Mouse (Mus musculus): ENCODE data around the gene Prrt1. TPM values are rescaled to one million over a fixed set of nuclear protein-coding genes. Genes with fewer than 3 reads are reported as not detected.

Gene Prrt1
- polyA plus RNA-seq, 1 experiment from 2014 or later, result not detected

DNA sequence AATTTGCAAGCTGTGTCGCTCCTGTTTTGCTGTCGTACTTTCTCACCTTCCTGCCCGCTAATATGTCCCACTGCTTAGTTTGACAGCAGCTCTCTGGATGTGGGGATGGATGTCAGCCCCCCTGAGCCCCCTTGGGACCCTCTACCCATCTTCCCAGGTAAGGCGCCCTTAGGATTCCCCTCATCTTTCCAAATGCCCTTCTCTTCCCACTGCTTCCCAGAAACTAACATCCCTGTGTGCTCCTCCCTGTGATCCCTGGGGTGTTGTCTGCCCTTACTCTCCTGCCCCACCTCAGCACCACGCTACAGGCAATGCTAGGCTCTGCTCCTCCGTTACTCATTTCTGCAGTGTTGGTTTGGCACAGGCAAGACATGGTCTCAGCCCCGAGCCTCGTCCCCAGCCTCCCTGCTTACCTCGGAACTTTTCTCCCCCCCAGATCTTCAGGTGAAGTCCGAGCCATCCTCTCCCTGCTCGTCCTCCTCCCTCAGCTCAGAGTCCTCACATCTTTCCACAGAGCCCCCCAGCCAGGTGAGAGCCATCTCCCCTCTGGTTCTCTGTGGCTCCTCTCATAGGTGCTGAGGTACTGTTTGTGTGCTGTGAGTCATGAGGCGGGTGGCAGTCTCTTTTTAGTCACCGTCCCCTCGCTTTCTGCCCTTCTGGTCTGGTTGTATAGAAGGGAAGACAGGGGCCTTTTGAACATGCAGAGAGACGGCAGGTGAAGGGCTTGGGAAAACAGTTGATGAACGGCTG lies 19.0 kb downstream of the Prrt1 start:
- peak overlapping the region; percentile 79 for H3K4me2 ChIP-seq
- no peaks in the 10 kb centered on the region for H3K27me3 ChIP-seq (replicated peaks; ENCODE audit: control insufficient read depth, insufficient read depth, low read length)
- H3K27ac ChIP-seq (ENCODE audit: low read depth, low read length), result no peak overlapping the region
- peak overlapping the region; percentile 74; the same call in 1 of the 2 replicates for H3K9ac ChIP-seq (ENCODE audit: low read depth, low read length)
- peaks cover 28% of the 10 kb centered on the region for H3K36me3 ChIP-seq (ENCODE audit: control insufficient read depth, insufficient read depth, low read length)
- peak overlapping the region; percentile 71 for H3K4me3 ChIP-seq (ENCODE audit: low read depth, low read length)
- DNase-seq (ENCODE audit: low spot score) (no peak), ATAC-seq (replicated peaks; ENCODE audit: low FRiP score) (no peak)
- no peaks in the 10 kb centered on the region for H3K9me3 ChIP-seq (ENCODE audit: control insufficient read depth, low read length)
- peaks cover 19% of the 10 kb centered on the region for H3K4me1 ChIP-seq (replicated peaks; ENCODE audit: control insufficient read depth, insufficient read depth, low read length)
- 83% methylated on average over 16 of the region's 16 CpGs for WGBS

DNA sequence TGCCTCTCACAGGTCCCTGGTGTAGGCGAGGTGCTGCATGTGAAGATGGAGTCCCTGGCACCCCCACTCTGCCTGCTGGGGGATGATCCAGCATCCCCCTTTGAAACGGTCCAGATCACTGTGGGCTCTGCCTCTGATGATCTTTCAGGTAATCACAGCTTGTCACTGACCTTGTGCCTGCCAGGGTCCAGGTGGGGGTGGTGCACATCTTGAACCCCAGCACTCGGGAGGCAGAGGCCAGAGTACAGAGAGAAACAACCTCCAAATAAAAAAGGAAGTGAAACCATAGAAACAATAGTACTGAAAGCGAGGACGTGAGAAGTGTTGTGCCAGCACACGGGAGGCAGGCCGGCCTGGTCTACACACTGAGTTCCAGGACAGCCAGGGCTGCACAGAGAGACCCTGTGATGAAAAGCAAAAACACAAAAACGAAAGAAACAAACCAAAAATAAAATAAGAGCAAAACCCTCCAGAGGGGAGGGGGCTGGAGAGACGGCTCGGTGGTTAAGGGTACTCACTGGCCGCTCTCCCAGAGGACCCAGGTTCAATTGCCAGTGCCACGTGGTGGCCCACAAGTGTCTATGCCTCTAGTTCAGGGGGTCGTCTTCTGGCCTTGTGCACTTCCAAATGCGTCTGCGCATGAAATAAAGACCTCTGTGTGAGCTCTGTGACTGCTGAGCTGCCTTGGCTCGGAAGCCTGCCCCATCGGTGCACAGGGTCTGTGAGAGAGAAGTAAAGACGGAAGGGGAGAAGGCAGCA lies 20.0 kb downstream of the Prrt1 start:
- H3K36me3 ChIP-seq (ENCODE audit: control insufficient read depth, insufficient read depth, low read length), result peaks cover 28% of the 10 kb centered on the region
- 83% methylated on average over 18 of the region's 18 CpGs for whole genome bisulfite sequencing

DNA sequence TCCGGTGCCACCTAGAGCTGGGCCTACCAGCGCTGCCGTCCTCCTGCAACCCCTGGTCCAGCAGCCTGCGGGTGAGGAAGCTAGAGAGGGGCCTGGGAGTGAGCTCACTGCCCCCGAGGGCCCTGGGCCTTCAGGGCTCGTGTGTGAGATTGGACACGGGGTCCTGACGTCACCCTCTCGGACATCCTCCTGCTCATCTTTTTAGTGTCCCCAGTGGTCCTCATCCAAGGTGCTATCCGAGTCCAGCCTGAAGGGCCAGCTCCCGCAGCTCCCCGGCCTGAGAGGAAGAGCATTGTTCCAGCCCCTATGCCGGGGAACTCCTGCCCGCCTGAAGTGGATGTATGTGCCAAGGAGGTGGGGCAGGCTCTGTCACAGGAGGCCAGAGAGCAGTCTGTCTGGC lies 21.4 kb downstream of the Prrt1 start:
- H3K36me3 ChIP-seq (ENCODE audit: control insufficient read depth, insufficient read depth, low read length), result peaks cover 28% of the 10 kb centered on the region
- WGBS, result 93% methylated on average over 14 of the region's 14 CpGs
- no peak overlapping the region for H3K4me2 ChIP-seq
- H3K27me3 ChIP-seq (replicated peaks; ENCODE audit: control insufficient read depth, insufficient read depth, low read length), result no peaks in the 10 kb centered on the region
- no peak overlapping the region for H3K27ac ChIP-seq (ENCODE audit: low read depth, low read length)
- ATAC-seq (replicated peaks; ENCODE audit: low FRiP score) (no peak), DNase-seq (ENCODE audit: low spot score) (no peak)
- no peak overlapping the region for H3K9ac ChIP-seq (ENCODE audit: low read depth, low read length)
- H3K4me3 ChIP-seq (ENCODE audit: low read depth, low read length), result no peak overlapping the region
- peaks cover 16% of the 10 kb centered on the region for H3K4me1 ChIP-seq (replicated peaks; ENCODE audit: control insufficient read depth, insufficient read depth, low read length)
- no peaks in the 10 kb centered on the region for H3K9me3 ChIP-seq (ENCODE audit: control insufficient read depth, low read length)

More for the DNA sequence above, 20.0 kb downstream of the Prrt1 start:
- Histone ChIP-seq H3K9me3 (ENCODE audit: control insufficient read depth, low read length) (no peaks in the 10 kb centered on the region), H3K4me2 (no peak overlapping the region), H3K27ac (ENCODE audit: low read depth, low read length) (no peak overlapping the region), H3K27me3 (replicated peaks; ENCODE audit: control insufficient read depth, insufficient read depth, low read length) (no peaks in the 10 kb centered on the region), H3K9ac (ENCODE audit: low read depth, low read length) (no peak overlapping the region), H3K4me3 (ENCODE audit: low read depth, low read length) (no peak overlapping the region), H3K4me1 (replicated peaks; ENCODE audit: control insufficient read depth, insufficient read depth, low read length) (peaks cover 19% of the 10 kb centered on the region)
- no peak for ATAC-seq (replicated peaks; ENCODE audit: low FRiP score)
- DNase-seq (ENCODE audit: low spot score), result no peak

DNA sequence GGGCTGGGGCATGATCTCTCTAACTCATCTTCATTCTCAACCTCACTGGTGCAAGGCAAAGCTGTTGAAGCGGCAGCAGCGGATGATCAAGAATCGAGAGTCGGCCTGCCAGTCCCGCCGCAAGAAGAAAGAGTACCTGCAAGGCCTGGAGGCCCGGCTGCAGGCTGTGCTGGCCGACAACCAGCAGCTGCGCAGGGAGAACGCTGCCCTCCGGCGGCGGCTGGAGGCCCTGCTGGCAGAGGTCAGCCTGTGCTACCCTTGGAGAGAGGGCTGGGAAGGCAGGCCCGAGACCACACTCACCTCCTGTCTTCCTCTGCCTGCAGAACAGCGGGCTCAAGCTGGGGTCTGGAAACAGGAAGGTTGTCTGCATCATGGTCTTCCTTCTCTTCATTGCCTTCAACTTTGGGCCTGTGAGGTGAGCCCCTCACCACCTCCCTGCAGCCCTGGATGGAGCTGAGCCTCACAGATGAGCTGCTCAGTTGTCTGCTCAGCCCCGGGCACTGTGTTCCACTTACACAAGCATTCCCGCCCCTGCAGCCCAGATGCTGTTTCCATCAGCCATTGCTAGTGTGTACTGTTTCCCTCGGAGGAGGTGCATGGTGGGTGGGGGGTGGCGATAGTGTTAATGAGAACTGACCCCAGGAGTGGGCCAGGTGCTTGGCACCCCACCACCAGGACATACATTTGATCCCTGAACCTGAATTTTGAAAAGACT lies 22.3 kb downstream of the Prrt1 start:
- Histone ChIP-seq H3K4me1 (replicated peaks; ENCODE audit: control insufficient read depth, insufficient read depth, low read length) (peaks cover 9% of the 10 kb centered on the region), H3K4me2 (no peak overlapping the region), H3K36me3 (ENCODE audit: control insufficient read depth, insufficient read depth, low read length) (peaks cover 26% of the 10 kb centered on the region), H3K4me3 (ENCODE audit: low read depth, low read length) (no peak overlapping the region), H3K9me3 (ENCODE audit: control insufficient read depth, low read length) (no peaks in the 10 kb centered on the region), H3K27me3 (replicated peaks; ENCODE audit: control insufficient read depth, insufficient read depth, low read length) (no peaks in the 10 kb centered on the region), H3K27ac (ENCODE audit: low read depth, low read length) (no peak overlapping the region), H3K9ac (ENCODE audit: low read depth, low read length) (no peak overlapping the region)
- ATAC-seq (replicated peaks; ENCODE audit: low FRiP score), result no peak
- 56% methylated on average over 19 of the region's 19 CpGs for WGBS
- DNase-seq (ENCODE audit: low spot score), result no peak

DNA sequence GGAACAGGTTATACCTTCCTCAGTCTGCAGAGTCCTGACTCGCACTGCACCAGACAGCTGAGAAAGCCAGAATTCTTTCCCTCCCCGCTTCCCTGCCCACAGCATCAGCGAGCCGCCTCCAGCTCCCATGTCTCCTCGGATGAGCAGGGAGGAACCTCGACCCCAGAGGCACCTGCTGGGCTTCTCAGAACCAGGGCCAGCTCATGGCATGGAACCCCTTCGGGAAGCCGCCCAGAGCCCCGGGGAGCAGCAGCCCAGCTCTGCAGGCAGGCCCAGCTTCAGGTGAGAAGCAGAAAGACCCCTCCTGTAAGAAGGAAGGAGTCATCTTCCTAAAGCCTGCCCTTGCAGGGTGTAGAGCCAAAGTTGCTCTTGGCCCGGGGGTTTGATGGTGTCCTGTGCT lies 23.2 kb downstream of the Prrt1 start:
- H3K36me3 ChIP-seq (ENCODE audit: control insufficient read depth, insufficient read depth, low read length), result peaks cover 26% of the 10 kb centered on the region
- no peak for ATAC-seq (replicated peaks; ENCODE audit: low FRiP score)

DNA sequence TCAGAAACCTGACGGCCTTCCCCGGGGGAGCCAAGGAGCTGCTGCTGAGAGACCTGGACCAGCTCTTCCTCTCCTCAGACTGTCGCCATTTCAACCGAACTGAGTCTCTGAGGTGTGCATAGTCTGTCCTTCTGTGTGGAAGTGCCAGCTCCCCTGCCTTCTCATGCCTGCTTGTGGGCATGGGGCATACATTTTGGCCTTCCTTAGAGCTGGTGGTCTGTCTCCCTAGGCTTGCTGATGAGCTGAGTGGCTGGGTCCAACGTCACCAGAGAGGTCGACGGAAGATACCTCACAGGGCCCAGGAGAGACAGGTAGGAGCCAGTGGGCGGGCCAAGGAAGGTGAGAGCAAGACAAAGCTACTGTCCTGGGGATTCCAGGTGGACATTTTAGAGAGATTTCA lies 23.7 kb downstream of the Prrt1 start:
- ATAC-seq (replicated peaks; ENCODE audit: low FRiP score) (no peak), DNase-seq (ENCODE audit: low spot score) (no peak)
- Histone ChIP-seq H3K27me3 (replicated peaks; ENCODE audit: control insufficient read depth, insufficient read depth, low read length) (no peaks in the 10 kb centered on the region; the same call in 1 of the 2 replicates), H3K9ac (ENCODE audit: low read depth, low read length) (no peak overlapping the region), H3K4me3 (ENCODE audit: low read depth, low read length) (no peak overlapping the region), H3K27ac (ENCODE audit: low read depth, low read length) (no peak overlapping the region), H3K9me3 (ENCODE audit: control insufficient read depth, low read length) (no peaks in the 10 kb centered on the region), H3K4me2 (no peak overlapping the region), H3K4me1 (replicated peaks; ENCODE audit: control insufficient read depth, insufficient read depth, low read length) (peaks cover 6% of the 10 kb centered on the region), H3K36me3 (ENCODE audit: control insufficient read depth, insufficient read depth, low read length) (peaks cover 26% of the 10 kb centered on the region)
- WGBS, result 88% methylated on average over 8 of the region's 8 CpGs

More for the DNA sequence above, 23.2 kb downstream of the Prrt1 start:
- H3K4me3 ChIP-seq (ENCODE audit: low read depth, low read length), result no peak overlapping the region
- H3K4me1 ChIP-seq (replicated peaks; ENCODE audit: control insufficient read depth, insufficient read depth, low read length), result peaks cover 9% of the 10 kb centered on the region
- DNase-seq (ENCODE audit: low spot score), result no peak
- no peak overlapping the region for H3K9ac ChIP-seq (ENCODE audit: low read depth, low read length)
- H3K27me3 ChIP-seq (replicated peaks; ENCODE audit: control insufficient read depth, insufficient read depth, low read length), result no peaks in the 10 kb centered on the region; the same call in 1 of the 2 replicates
- WGBS, result 94% methylated on average over 10 of the region's 10 CpGs
- H3K4me2 ChIP-seq, result no peak overlapping the region
- no peaks in the 10 kb centered on the region for H3K9me3 ChIP-seq (ENCODE audit: control insufficient read depth, low read length)
- no peak overlapping the region for H3K27ac ChIP-seq (ENCODE audit: low read depth, low read length)

DNA sequence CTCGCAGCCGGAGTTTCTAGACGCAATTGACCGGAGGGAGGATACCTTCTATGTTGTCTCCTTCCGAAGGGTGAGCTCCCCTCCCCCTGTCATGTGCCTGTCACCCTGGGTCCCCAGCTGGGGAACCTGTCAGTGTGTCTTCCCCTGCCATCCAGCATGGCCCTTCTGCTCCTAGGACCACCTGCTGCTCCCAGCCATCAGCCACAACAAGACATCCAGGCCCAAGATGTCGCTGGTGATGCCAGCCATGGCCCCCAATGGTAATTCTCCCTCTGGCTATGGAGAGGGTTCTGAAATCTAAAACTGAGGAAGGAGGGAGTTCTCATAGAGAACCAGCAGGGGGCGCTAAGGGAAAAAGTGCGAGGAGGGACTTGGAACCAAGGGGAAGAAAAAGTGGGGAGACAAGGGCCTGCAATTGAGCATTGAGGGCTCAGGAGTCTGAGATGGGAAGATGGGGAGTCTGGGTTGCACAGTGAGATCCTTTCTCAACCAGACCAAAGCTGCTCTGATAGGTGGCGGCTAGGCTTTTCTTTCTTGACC lies 24.5 kb downstream of the Prrt1 start:
- DNase-seq (ENCODE audit: low spot score), result no peak
- H3K36me3 ChIP-seq (ENCODE audit: control insufficient read depth, insufficient read depth, low read length), result peaks cover 26% of the 10 kb centered on the region
- peaks cover 3% of the 10 kb centered on the region for H3K4me1 ChIP-seq (replicated peaks; ENCODE audit: control insufficient read depth, insufficient read depth, low read length)
- peaks cover under 1% of the 10 kb centered on the region for H3K27me3 ChIP-seq (replicated peaks; ENCODE audit: control insufficient read depth, insufficient read depth, low read length)
- H3K9me3 ChIP-seq (ENCODE audit: control insufficient read depth, low read length), result no peaks in the 10 kb centered on the region
- no peak for ATAC-seq (replicated peaks; ENCODE audit: low FRiP score)
- H3K27ac ChIP-seq (ENCODE audit: low read depth, low read length), result no peak overlapping the region
- H3K4me3 ChIP-seq (ENCODE audit: low read depth, low read length), result no peak overlapping the region
- no peak overlapping the region for H3K4me2 ChIP-seq
- H3K9ac ChIP-seq (ENCODE audit: low read depth, low read length), result no peak overlapping the region
- WGBS, result 65% methylated on average over 9 of the region's 9 CpGs

DNA sequence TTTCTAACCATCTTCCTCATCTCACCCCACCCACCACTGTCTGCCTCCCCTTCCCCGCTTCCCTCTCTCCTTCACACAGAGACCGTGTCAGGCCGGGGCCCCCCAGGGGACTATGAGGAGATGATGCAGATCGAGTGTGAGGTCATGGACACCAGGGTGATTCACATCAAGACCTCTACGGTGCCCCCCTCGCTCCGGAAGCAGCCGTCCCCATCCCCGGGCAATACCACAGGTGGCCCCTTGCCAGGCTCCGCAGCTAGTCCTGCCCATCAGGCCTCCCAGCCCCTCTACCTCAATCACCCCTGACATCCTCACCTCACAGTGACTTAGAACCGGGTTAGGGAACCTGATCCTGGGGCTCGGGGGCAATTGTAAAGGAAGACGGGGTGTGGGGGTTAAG lies 25.1 kb downstream of the Prrt1 start:
- Histone ChIP-seq H3K27me3 (replicated peaks; ENCODE audit: control insufficient read depth, insufficient read depth, low read length) (peaks cover 6% of the 10 kb centered on the region), H3K9ac (ENCODE audit: low read depth, low read length) (no peak overlapping the region), H3K36me3 (ENCODE audit: control insufficient read depth, insufficient read depth, low read length) (peaks cover 22% of the 10 kb centered on the region), H3K4me2 (no peak overlapping the region), H3K27ac (ENCODE audit: low read depth, low read length) (no peak overlapping the region), H3K4me3 (ENCODE audit: low read depth, low read length) (no peak overlapping the region), H3K4me1 (replicated peaks; ENCODE audit: control insufficient read depth, insufficient read depth, low read length) (peaks cover 3% of the 10 kb centered on the region), H3K9me3 (ENCODE audit: control insufficient read depth, low read length) (no peaks in the 10 kb centered on the region)
- no peak for DNase-seq (ENCODE audit: low spot score)
- 94% methylated on average over 13 of the region's 13 CpGs for WGBS
- ATAC-seq (replicated peaks; ENCODE audit: low FRiP score), result no peak

All from liver, embryonic 11.5 days (tissue).